Mouse (Mus musculus): ENCODE results near the gene Cbr3.

- TF ChIP-seq POLR2A (IDR thresholded peaks at IDR 0.05; ENCODE audit: extremely low read depth, insufficient read depth, low read length): no peak
- TF ChIP-seq CTCF (IDR thresholded peaks at IDR 0.05; ENCODE audit: low read depth, low read length): no peak
These were observed 3.4 kb downstream of the Cbr3 start for GRCm38 (mm10) chr16:93686421-93686820.

Measured in liver, adult 2 months (tissue).